Mouse (Mus musculus): ENCODE results near the gene Pum1. TPM values are rescaled to one million over a fixed set of nuclear protein-coding genes. Genes with fewer than 3 reads are reported as not detected.
"Not testable (repeated sequence)": the region's sequence is repeated elsewhere in the genome, so short reads cannot be mapped to it uniquely, and the experiment has no call there.

Pum1 gene
- polyA plus RNA-seq, 1 experiment from 2014 or later: 103 TPM

GRCm38 (mm10) chr4:130671079-130671845, 8.1 kb downstream of the Pum1 start:
- Histone ChIP-seq H3K9me3 (no peaks in the 10 kb centered on the region), H3K4me1 (replicated peaks) (peaks cover 21% of the 10 kb centered on the region), H3K4me3 (no peak overlapping the region), H3K36me3 (peaks cover 88% of the 10 kb centered on the region), H3K27me3 (ENCODE audit: insufficient read depth, poor library complexity, severe bottlenecking) (no peaks in the 10 kb centered on the region), H3K27ac (no peak overlapping the region)
- WGBS: 95% methylated on average over 4 of the region's 4 CpGs
- no peak for DNase-seq (ENCODE audit: low spot score)

- no peak for DNase-seq (ENCODE audit: low spot score)
- peaks cover 92% of the 10 kb centered on the region for H3K36me3 ChIP-seq
- no peaks in the 10 kb centered on the region for H3K9me3 ChIP-seq
- H3K4me3 ChIP-seq: no peak overlapping the region
- H3K4me1 ChIP-seq (replicated peaks): peaks cover 17% of the 10 kb centered on the region
- H3K27ac ChIP-seq: no peak overlapping the region
- H3K27me3 ChIP-seq (ENCODE audit: insufficient read depth, poor library complexity, severe bottlenecking): no peaks in the 10 kb centered on the region
These were observed 9.0 kb downstream of the Pum1 start for GRCm38 (mm10) chr4:130672161-130672560.

GRCm38 (mm10) chr4:130676746-130677145, 13.6 kb downstream of the Pum1 start:
- H3K36me3 ChIP-seq: peaks cover 100% of the 10 kb centered on the region

DNA sequence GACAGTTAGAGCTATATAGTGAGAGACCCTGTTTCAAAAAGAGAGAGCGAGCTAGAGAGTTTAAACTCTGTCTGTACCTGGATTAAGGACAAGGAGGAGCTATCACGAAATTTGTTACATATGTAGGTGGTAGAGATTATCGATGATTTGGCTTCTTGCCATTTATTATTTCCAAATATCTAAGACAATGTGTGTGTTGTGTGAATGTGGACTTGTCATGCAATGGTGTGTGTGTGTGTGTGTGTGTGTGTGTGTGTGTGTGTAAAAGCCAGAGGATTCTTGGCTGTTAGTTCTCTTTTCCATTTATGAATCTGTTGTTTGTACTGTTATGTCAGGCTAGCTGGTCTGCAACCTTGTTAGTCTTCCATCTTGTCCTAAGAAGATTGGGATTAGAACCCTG, 15.0 kb downstream of the Pum1 start:
- H3K36me3 ChIP-seq: peaks cover 99% of the 10 kb centered on the region
- no peaks in the 10 kb centered on the region for H3K4me1 ChIP-seq (replicated peaks)
- no peaks in the 10 kb centered on the region for H3K27me3 ChIP-seq (ENCODE audit: insufficient read depth, poor library complexity, severe bottlenecking)
- no peak overlapping the region for H3K4me3 ChIP-seq
- no peaks in the 10 kb centered on the region for H3K9me3 ChIP-seq
- DNase-seq (ENCODE audit: low spot score): no peak
- H3K27ac ChIP-seq: no peak overlapping the region
- WGBS: 97% methylated on average over 3 of the region's 3 CpGs

More at GRCm38 (mm10) chr4:130676746-130677145, 13.6 kb downstream of the Pum1 start:
- H3K4me1 ChIP-seq (replicated peaks): no peaks in the 10 kb centered on the region
- 93% methylated on average over 2 of the region's 2 CpGs for WGBS
- no peak for DNase-seq (ENCODE audit: low spot score)
- no peak overlapping the region for H3K4me3 ChIP-seq
- no peaks in the 10 kb centered on the region for H3K9me3 ChIP-seq
- no peak overlapping the region for H3K27ac ChIP-seq
- H3K27me3 ChIP-seq (ENCODE audit: insufficient read depth, poor library complexity, severe bottlenecking): no peaks in the 10 kb centered on the region

- Histone ChIP-seq H3K4me3 (no peak overlapping the region), H3K36me3 (peaks cover 98% of the 10 kb centered on the region), H3K4me1 (replicated peaks) (no peaks in the 10 kb centered on the region), H3K27me3 (ENCODE audit: insufficient read depth, poor library complexity, severe bottlenecking) (no peaks in the 10 kb centered on the region), H3K9me3 (no peaks in the 10 kb centered on the region), H3K27ac (no peak overlapping the region)
- 92% methylated on average over 6 of the region's 6 CpGs for WGBS
- no peak for DNase-seq (ENCODE audit: low spot score)
These were observed 17.6 kb downstream of the Pum1 start for GRCm38 (mm10) chr4:130680676-130681075.

DNA sequence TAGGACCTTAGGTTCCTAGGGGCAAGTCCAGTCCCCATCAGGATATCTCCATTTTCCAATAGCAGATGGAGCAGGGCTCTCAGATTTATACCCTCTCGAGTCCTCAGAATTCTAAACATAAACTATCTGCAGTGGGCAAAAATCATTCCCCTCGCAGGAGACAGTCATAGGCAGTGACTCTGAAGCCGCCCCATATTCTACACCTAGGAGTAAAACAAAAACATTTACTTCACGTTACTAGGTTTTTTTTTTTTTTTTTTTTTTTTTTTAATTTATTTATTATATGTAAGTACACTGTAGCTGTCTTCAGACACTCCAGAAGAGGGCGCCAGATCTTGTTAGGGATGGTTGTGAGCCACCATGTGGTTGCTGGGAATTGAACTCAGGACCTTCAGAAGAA, 19.9 kb downstream of the Pum1 start:
- not testable (repeated sequence) for DNase-seq (ENCODE audit: low spot score); H3K4me3 ChIP-seq; H3K27ac ChIP-seq; H3K4me1 ChIP-seq (replicated peaks); H3K9me3 ChIP-seq; H3K27me3 ChIP-seq (ENCODE audit: insufficient read depth, poor library complexity, severe bottlenecking)
- peaks cover 98% of the 10 kb centered on the region for H3K36me3 ChIP-seq
- WGBS: 92% methylated on average over 5 of the region's 5 CpGs

- Histone ChIP-seq H3K4me3 (no peak overlapping the region), H3K4me1 (replicated peaks) (no peaks in the 10 kb centered on the region), H3K27me3 (ENCODE audit: insufficient read depth, poor library complexity, severe bottlenecking) (no peaks in the 10 kb centered on the region), H3K27ac (no peak overlapping the region), H3K9me3 (no peaks in the 10 kb centered on the region), H3K36me3 (peaks cover 78% of the 10 kb centered on the region)
- DNase-seq (ENCODE audit: low spot score): no peak
- 92% methylated on average over 3 of the region's 3 CpGs for WGBS
These were observed 30.8 kb downstream of the Pum1 start for GRCm38 (mm10) chr4:130693936-130694335.

DNA sequence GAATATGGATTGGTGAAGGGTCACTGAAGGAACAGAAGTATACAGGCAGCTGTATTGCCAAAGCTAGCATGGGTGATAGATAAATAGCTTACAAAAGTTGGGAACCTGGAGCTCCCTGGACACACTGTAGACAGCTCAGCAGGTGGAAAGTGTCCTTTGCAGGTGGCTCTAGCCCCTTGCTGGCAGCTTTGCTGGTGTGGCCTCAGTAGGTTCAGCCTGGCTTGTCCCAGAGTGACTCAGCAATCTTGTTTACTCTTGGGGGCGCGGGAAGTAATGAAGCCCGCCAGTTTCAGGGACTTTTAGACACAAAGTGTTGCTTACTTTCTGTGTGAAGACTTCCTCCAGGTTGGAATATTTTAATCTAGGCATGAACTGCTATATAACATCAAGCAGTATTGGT, 31.9 kb downstream of the Pum1 start:
- 96% methylated on average over 3 of the region's 3 CpGs for WGBS

DNA sequence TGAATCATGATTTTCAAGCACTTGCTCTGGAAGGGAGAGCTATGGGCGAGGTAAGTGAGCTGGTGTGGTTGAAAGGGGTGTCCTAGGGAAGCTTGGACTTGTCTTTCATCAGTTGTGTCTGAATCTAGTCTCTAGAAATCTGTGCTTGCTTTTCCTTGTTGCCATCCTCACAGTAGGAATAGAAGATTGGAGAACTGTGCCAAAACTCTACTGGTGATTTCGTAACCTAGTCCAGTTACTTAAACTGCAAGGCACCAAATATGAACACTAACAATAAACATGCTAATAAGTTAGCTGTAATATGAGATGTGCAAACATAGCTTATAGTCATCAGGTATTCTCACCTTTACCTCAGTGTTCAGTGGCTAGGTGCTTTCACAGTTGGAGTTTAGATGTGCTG, 37.9 kb downstream of the Pum1 start:
- no peaks in the 10 kb centered on the region for H3K4me1 ChIP-seq (replicated peaks)
- peaks cover 77% of the 10 kb centered on the region for H3K36me3 ChIP-seq
- H3K27ac ChIP-seq: no peak overlapping the region
- 93% methylated on average over 2 of the region's 2 CpGs for WGBS
- H3K27me3 ChIP-seq (ENCODE audit: insufficient read depth, poor library complexity, severe bottlenecking): no peaks in the 10 kb centered on the region
- H3K4me3 ChIP-seq: no peak overlapping the region
- no peaks in the 10 kb centered on the region for H3K9me3 ChIP-seq
- DNase-seq (ENCODE audit: low spot score): no peak

More for the DNA sequence above, 31.9 kb downstream of the Pum1 start:
- H3K4me3 ChIP-seq: no peak overlapping the region
- H3K27ac ChIP-seq: no peak overlapping the region
- H3K4me1 ChIP-seq (replicated peaks): no peaks in the 10 kb centered on the region
- DNase-seq (ENCODE audit: low spot score): no peak
- peaks cover 71% of the 10 kb centered on the region for H3K36me3 ChIP-seq
- no peaks in the 10 kb centered on the region for H3K27me3 ChIP-seq (ENCODE audit: insufficient read depth, poor library complexity, severe bottlenecking)
- no peaks in the 10 kb centered on the region for H3K9me3 ChIP-seq

DNA sequence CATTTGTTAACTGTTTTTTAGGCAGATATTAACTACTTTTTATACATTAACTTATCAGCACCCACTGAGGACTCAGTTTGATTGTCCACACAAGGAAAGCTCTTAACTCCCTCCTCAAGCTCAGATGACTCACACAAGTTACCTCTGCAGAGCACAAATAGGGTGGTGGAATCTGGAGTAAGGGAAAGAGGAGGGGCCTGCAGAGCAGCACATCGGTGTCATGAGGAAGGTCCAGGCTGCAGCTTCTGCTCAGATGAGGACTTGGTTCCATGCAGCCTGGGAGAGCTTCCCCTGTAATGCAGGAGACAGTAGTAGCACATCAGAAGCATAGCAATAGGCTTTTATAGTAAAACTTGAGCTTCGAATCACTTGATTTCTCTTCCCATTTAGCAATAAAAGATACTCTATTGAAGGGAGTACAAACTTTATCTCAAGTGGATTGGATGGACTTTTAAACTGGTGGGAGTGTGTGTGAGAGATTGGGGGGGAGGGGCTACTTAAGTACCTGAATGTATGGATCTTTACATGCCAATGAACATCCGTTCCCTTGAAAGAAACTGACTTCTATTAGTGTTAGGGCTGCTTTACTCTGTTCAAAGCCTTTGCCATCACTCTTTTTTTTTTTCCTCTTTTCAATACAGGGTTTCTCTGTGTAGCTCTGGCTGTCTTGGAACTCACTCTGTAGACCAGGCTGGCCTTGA, 39.9 kb downstream of the Pum1 start:
- H3K4me3 ChIP-seq: no peak overlapping the region
- 95% methylated on average over 3 of the region's 3 CpGs for WGBS
- H3K9me3 ChIP-seq: no peaks in the 10 kb centered on the region
- no peak overlapping the region for H3K27ac ChIP-seq
- H3K27me3 ChIP-seq (ENCODE audit: insufficient read depth, poor library complexity, severe bottlenecking): no peaks in the 10 kb centered on the region
- H3K4me1 ChIP-seq (replicated peaks): no peaks in the 10 kb centered on the region
- no peak for DNase-seq (ENCODE audit: low spot score)
- peaks cover 83% of the 10 kb centered on the region for H3K36me3 ChIP-seq

- DNase-seq (ENCODE audit: low spot score): no peak
- no peaks in the 10 kb centered on the region for H3K27me3 ChIP-seq (ENCODE audit: insufficient read depth, poor library complexity, severe bottlenecking)
- H3K36me3 ChIP-seq: peaks cover 87% of the 10 kb centered on the region
- H3K9me3 ChIP-seq: no peaks in the 10 kb centered on the region
- no peak overlapping the region for H3K27ac ChIP-seq
- H3K4me1 ChIP-seq (replicated peaks): no peaks in the 10 kb centered on the region
- WGBS: over 99% methylated on average over 3 of the region's 3 CpGs
- H3K4me3 ChIP-seq: no peak overlapping the region
These were observed 40.5 kb downstream of the Pum1 start for GRCm38 (mm10) chr4:130703601-130704000.

- WGBS: 92% methylated on average over 4 of the region's 4 CpGs
- Histone ChIP-seq H3K4me3 (no peak overlapping the region), H3K27me3 (ENCODE audit: insufficient read depth, poor library complexity, severe bottlenecking) (no peaks in the 10 kb centered on the region), H3K36me3 (peaks cover 89% of the 10 kb centered on the region), H3K27ac (no peak overlapping the region), H3K4me1 (replicated peaks) (no peaks in the 10 kb centered on the region), H3K9me3 (no peaks in the 10 kb centered on the region)
- no peak for DNase-seq (ENCODE audit: low spot score)
These were observed 41.5 kb downstream of the Pum1 start for GRCm38 (mm10) chr4:130704615-130705014.

DNA sequence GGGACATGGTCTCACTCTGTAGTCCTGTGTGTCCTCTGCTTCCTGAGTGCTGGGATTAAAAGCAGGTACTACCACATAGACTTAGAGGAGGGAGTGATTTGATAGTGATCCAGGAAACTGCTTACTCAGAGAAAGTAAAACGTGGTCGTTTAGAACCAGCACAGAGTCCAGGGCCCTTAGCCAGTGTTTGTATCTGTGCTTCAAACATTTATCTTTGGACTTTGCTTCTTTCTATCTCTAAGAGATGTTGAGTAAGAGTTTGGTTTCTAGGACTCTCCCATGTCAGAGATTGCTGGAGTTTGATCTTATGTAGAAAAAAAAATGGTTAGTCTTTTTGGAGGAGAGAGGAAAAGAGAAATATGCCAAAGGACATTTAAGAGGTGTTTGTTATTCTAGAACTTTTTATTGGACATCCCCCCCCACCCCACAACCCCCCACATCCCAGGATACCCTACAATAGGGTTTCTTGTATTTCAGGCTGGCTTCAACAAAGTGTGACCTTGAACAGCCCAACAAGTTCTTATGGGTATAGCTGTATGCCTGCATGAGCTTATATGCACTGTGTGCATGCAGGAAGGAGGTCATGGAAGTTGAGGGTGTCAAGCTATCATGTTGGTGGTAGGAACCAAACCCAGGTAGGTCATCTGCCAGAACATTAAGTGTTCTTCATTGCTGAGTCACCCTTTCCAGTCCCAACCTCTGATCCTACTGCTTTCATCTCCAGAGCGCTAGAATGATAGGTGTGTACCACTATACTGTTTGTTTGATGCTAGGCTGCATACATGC, 43.3 kb downstream of the Pum1 start:
- peaks cover 71% of the 10 kb centered on the region for H3K36me3 ChIP-seq

More for the DNA sequence above, 43.3 kb downstream of the Pum1 start:
- Histone ChIP-seq H3K27me3 (ENCODE audit: insufficient read depth, poor library complexity, severe bottlenecking) (no peaks in the 10 kb centered on the region), H3K9me3 (no peaks in the 10 kb centered on the region), H3K4me3 (no peak overlapping the region), H3K27ac (no peak overlapping the region), H3K4me1 (replicated peaks) (peaks cover 4% of the 10 kb centered on the region)
- 93% methylated on average over 3 of the region's 3 CpGs for WGBS
- DNase-seq (ENCODE audit: low spot score): no peak

Data from hindbrain, embryonic 10.5 days (tissue).